Mouse (Mus musculus) small intestine, adult 2 months (tissue): ENCODE data around the gene Dph7. TPM values are rescaled to one million over a fixed set of nuclear protein-coding genes. Genes with fewer than 3 reads are reported as not detected.

Experiments
- H3K27ac ChIP-seq: fragments of 200-500 bp; 2 replicates; pipeline ENCODE4 v1.5.1; 2012; ENCODE audit warnings: low read depth, low read length, control low read depth, inconsistent platforms; ENCODE audit not compliant: insufficient read depth
- H3K27me3 ChIP-seq: fragments of 200-500 bp; 2 replicates; pipeline ENCODE4 v1.6.1; 2012; ENCODE audit warnings: mild to moderate bottlenecking, moderate library complexity, low read length, inconsistent platforms; ENCODE audit not compliant: control insufficient read depth, insufficient read depth
- H3K36me3 ChIP-seq: fragments of 200-500 bp; 2 replicates; pipeline ENCODE4 v1.6.1; 2012; ENCODE audit warnings: mild to moderate bottlenecking, low read length, control low read depth, inconsistent platforms; ENCODE audit not compliant: control insufficient read depth, insufficient read depth
- H3K4me1 ChIP-seq: fragments of 200-500 bp; 2 replicates; pipeline ENCODE4 v1.6.1; 2012; ENCODE audit warnings: low read length, inconsistent platforms, mixed read lengths; ENCODE audit not compliant: control insufficient read depth, insufficient read depth, insufficient read length
- H3K4me3 ChIP-seq: fragments of 200-500 bp; 2 replicates; pipeline ENCODE4 v1.5.1; 2012; ENCODE audit warnings: low read depth, mild to moderate bottlenecking, control low read depth, inconsistent platforms, low read length, moderate library complexity
- CTCF ChIP-seq: fragments of 200-500 bp; IDR thresholded peaks from 2 replicates; pipeline ENCODE4 v1.5.1; 2012; ENCODE audit warnings: low read depth, mild to moderate bottlenecking, control low read depth, inconsistent platforms, low read length, moderate library complexity, mixed read lengths; ENCODE audit not compliant: insufficient replicate concordance, insufficient read length; ENCODE audit errors: extremely low read depth
- POLR2A ChIP-seq: fragments of 200-500 bp; IDR thresholded peaks from 2 replicates; pipeline ENCODE4 v1.6.1; 2012; ENCODE audit warnings: low read depth, mild to moderate bottlenecking, control low read depth, inconsistent platforms, low read length, moderate library complexity
- WGBS: fragments of 180-500 bp; shearing (Covaris S2); methylation state at CpG from one replicate; pipeline ENCODE4 v1.1.7; 2018; 5-methylcytosine and 5-hydroxymethylcytosine counted together
- polyA plus RNA-seq: library from polyadenylated mRNA; depleted of rRNA; stranded (reverse); fragments of >200 nt; gene quantifications from 2 replicates; pipeline ENCODE4 v1.2.3, GENCODE M21; 2012; rRNA removed

Dph7 gene
- polyA plus RNA-seq, 1 experiment: 7.1 TPM

DNA sequence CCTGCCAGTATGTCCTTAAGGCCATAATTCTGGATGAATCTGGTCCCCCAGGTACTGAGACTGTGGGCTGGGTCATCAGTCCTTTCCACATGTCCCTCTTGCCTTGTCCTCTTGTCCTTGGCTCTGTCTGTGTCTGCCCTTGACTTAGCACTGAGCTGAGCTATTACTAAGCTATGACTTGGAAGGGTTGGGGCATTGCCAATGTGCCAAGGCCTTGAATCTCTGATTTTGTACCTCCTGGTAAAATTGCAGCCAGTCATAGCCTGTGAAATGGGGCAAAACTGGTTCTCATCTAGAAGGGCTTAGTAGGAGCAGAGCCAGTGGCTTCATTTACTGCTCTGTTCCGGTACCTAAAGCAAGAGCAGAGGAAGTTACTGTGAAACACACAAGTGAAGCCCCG lies 34.3 kb downstream of the Dph7 start:
- no peak for TF ChIP-seq CTCF
- no peak for TF ChIP-seq POLR2A
- H3K27me3 ChIP-seq: no peaks in the 10 kb centered on the region
- no peak overlapping the region for H3K27ac ChIP-seq
- no peak overlapping the region for H3K4me3 ChIP-seq
- H3K4me1 ChIP-seq: no peaks in the 10 kb centered on the region
- WGBS: 95% methylated on average over 2 of the region's 2 CpGs
- H3K36me3 ChIP-seq: peaks cover 16% of the 10 kb centered on the region

DNA sequence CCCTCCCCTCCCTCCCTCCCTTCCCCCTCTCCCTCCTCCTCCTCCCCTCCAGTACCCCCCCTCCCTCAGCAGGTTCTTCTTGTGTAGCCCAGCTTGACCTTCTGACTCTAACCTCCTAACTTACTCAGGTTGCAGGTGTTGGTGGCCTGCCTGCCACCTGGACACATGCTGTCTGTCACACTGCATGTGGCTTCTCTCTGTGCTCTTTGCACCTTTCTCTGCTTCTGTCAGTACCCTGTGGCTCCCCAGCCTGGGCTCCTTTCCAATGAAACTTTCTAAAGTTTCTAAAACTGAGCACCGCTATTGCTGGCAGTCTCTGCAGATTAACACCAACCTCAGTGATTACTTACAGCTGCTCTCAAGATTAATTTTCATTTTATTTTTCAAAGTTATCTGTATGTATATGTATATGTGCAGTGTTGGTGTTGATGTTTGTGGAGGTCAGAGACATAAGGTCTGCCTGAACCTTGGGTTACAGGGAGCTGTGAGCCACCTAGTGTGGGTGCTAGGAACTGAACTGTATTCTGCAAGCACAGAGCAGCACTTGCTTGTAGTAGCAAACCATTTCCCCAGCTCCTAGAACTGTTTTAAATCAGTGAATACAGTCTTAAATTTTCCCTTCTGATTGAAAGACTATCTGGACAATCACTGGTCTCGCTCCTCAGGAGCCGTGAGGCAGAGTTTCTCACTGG lies 38.5 kb downstream of the Dph7 start:
- no peak overlapping the region for H3K27ac ChIP-seq
- no peak overlapping the region for H3K4me3 ChIP-seq
- 84% methylated on average over 3 of the region's 3 CpGs for WGBS
- peaks cover 14% of the 10 kb centered on the region for H3K36me3 ChIP-seq
- H3K27me3 ChIP-seq: no peaks in the 10 kb centered on the region
- TF ChIP-seq POLR2A (no peak), CTCF (peak; percentile 37; the same call in 1 of the 2 replicates)
- H3K4me1 ChIP-seq: no peaks in the 10 kb centered on the region

DNA sequence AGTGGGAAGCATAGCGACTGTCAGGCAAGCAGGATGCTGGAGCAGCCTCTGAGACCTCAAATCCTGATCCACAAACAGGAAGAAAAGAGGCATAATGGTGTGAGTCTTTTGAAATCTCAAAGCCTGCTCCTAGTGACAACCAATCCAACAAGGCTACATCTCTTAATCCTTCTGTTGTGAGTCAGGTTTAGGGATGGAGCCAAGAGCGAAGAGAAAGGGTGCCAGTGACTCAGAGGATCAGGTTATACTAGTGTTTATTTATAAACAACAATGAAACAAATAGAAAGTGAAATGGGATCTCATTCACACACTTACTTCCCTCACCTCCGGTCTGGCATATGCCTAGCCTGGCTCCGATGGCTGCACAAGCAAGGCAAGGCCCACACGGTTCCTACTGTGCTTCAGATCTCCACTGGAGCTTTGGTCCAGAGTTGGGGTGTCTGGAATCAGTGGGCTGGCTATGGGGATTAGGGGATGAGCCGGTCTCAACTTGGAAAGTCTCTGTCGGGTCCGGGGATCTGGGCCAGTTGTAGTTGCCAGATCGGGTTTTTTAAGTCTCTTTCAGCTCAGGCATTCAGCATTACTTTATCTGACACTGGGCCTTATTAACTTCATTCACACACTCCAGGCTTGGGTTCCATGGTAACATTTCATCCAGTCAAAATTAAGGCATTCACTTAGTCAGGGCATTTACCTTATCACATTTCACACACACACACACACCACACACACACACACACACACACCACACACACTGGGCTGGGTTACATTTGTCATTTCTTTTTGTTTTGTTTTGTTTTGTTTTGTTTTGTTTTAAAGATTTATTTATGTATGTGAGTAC lies 42.0 kb downstream of the Dph7 start:
- Histone ChIP-seq H3K27me3 (no peaks in the 10 kb centered on the region), H3K36me3 (peaks cover 4% of the 10 kb centered on the region; the same call in 1 of the 2 replicates), H3K27ac (no peak overlapping the region), H3K4me3 (no peak overlapping the region), H3K4me1 (no peaks in the 10 kb centered on the region)
- TF ChIP-seq POLR2A: no peak
- TF ChIP-seq CTCF: no peak
- WGBS: 88% methylated on average over 9 of the region's 9 CpGs

DNA sequence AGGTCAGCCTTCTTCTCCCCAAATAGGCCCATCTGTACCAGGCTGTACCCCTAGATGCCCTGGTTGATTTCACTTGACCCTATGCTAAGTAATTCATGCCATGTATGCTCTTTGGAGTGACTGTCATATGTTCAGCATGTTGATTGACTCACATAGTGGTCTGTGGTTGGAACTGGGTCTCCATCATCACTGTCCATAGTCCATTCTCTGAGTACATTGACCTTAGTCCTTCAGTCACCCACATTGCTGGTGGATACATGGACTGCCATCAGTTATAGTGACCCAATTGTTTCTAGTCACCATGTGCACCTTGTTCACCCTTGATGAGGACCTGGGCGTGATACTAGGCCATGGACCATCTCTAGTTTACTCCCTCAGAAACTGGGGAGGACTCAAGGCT lies 44.6 kb downstream of the Dph7 start:
- Histone ChIP-seq H3K36me3 (peaks cover 4% of the 10 kb centered on the region; the same call in 1 of the 2 replicates), H3K4me3 (no peak overlapping the region), H3K27me3 (no peaks in the 10 kb centered on the region), H3K4me1 (no peaks in the 10 kb centered on the region), H3K27ac (no peak overlapping the region)
- WGBS: 94% methylated on average over 1 of the region's 1 CpGs
- TF ChIP-seq POLR2A (no peak), CTCF (no peak)

DNA sequence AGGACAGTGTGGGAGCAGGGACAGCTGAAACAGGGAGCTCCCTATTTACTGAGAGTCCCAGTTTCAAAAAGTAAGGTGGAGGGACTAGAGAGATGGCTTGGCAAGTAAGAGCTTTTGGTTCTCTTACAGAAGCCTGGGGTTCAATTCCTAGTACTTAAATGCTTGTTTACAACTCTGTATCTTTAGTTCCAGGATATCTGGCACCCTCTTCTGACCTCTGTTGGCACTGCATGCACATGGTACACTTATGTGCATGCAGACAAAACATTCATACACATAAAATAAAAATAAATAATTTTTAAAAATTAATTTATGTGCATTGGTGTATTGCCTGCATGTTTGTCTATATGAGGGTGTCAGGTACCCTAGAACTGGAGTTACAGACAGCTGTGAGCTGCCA lies 46.0 kb downstream of the Dph7 start:
- Histone ChIP-seq H3K27ac (no peak overlapping the region), H3K4me1 (no peaks in the 10 kb centered on the region), H3K27me3 (no peaks in the 10 kb centered on the region), H3K4me3 (no peak overlapping the region), H3K36me3 (peaks cover under 1% of the 10 kb centered on the region; the same call in 1 of the 2 replicates)
- TF ChIP-seq CTCF (no peak), POLR2A (no peak)

Other genes with a start within 250 kb of the Dph7 start
- 3.5 and 4.9 TPM in 2 replicates for gene Cacna1b, start 199.2 kb upstream of the Dph7 start, polyA plus RNA-seq
- gene Ehmt1, start 42.8 kb upstream of the Dph7 start, polyA plus RNA-seq: 21.0 and 32.2 TPM in 2 replicates
- gene Arrdc1, start 27.1 kb upstream of the Dph7 start, polyA plus RNA-seq: 105 and 166 TPM in 2 replicates
- 1.7 and 3.2 TPM in 2 replicates for gene Zmynd19, start 12.6 kb upstream of the Dph7 start, polyA plus RNA-seq
- gene Mrpl41, start 12.7 kb downstream of the Dph7 start, polyA plus RNA-seq: 9.8 and 14.6 TPM in 2 replicates
- gene Pnpla7, start 13.6 kb downstream of the Dph7 start, polyA plus RNA-seq: 7.4 and 20.5 TPM in 2 replicates
- 93.0 and 100 TPM in 2 replicates for gene Nsmf, start 92.0 kb downstream of the Dph7 start, polyA plus RNA-seq
- gene Entpd8, start 117.9 kb downstream of the Dph7 start, polyA plus RNA-seq: 149 and 281 TPM in 2 replicates
- 14.1 and 15.5 TPM in 2 replicates for gene Noxa1, start 132.7 kb downstream of the Dph7 start, polyA plus RNA-seq
- 24.4 and 39.0 TPM in 2 replicates for gene Nrarp, start 218.4 kb downstream of the Dph7 start, polyA plus RNA-seq
- 37.3 and 49.3 TPM in 2 replicates for gene Tor4a, start 234.5 kb downstream of the Dph7 start, polyA plus RNA-seq
- 21.8 and 37.2 TPM in 2 replicates for gene Nelfb, start 249.1 kb downstream of the Dph7 start, polyA plus RNA-seq